Comparison of ENCODE assay signal across 15 mouse cellular contexts in genomic region chr12:8038081-8038730, GRCm38 (mm10).
"Had no signal": no experiment of that assay in that cellular context is flagged by ENCODE, and none has a peak within 500 bp of the region (broad histone marks: within the 10 kb centered on the region; RNA-seq: fewer than 3 reads in every experiment).

No protein-coding gene starts in this region.

- H3K9me3 ChIP-seq: neural tube, embryonic 15.5 days; stomach, embryonic 15.5 days had no signal

- H3K9ac ChIP-seq: neural tube, embryonic 15.5 days; stomach, embryonic 15.5 days had no signal

- H3K4me3 ChIP-seq: neural tube, embryonic 15.5 days; stomach, embryonic 15.5 days had no signal

- H3K4me1 ChIP-seq: neural tube, embryonic 15.5 days; stomach, embryonic 15.5 days had no signal

- H3K27ac ChIP-seq: neural tube, embryonic 15.5 days; stomach, embryonic 15.5 days; stomach, postnatal 0 days had no signal

- H3K27me3 ChIP-seq: stomach, embryonic 15.5 days had no signal

- H3K36me3 ChIP-seq: neural tube, embryonic 15.5 days; stomach, embryonic 15.5 days had no signal

- H3K4me2 ChIP-seq: neural tube, embryonic 15.5 days; stomach, embryonic 15.5 days had no signal

- DNase-seq: retina, postnatal 1 day; right cerebral cortex, adult 18-20 months; right cerebral cortex, postnatal 14 days; right cerebral cortex, postnatal 25 days; right cerebral cortex, postnatal 4 days; spleen, adult 18-20 months; thymus, adult 18-20 months; thymus, adult 2 months; thymus, postnatal 14 days; thymus, postnatal 25 days; thymus, postnatal 36 days; thymus, postnatal 4 days had no signal
